Mouse (Mus musculus) hindbrain, embryonic 14.5 days (tissue): ENCODE measurements around the gene Gm10306. TPM values are rescaled to one million over a fixed set of nuclear protein-coding genes. Genes with fewer than 3 reads are reported as not detected.

Source experiments
- ATAC-seq: fragments of 200-750 bp; cut with Nextera tagmentation; 2 replicates; pipeline ENCODE4 v1.8.0; 2017; ENCODE audit warnings: moderate number of reproducible peaks, mild to moderate bottlenecking, moderate TSS enrichment, moderate library complexity; ENCODE audit not compliant: low FRiP score
- DNase-seq: peaks from one replicate; pipeline ENCODE4 v3.0.0-alpha.2; 2015; ENCODE audit warnings: low spot score
- H3K27ac ChIP-seq: fragments of 300-500 bp; sonication (generic); 2 replicates; pipeline ENCODE4 v1.5.1; 2014; ENCODE audit warnings: mild to moderate bottlenecking, moderate library complexity
- H3K27me3 ChIP-seq: fragments of 300-500 bp; sonication (generic); 2 replicates; pipeline ENCODE4 v1.6.1; 2014; ENCODE audit warnings: mild to moderate bottlenecking, low read length, mixed read lengths; ENCODE audit not compliant: control insufficient read depth, insufficient read depth
- H3K36me3 ChIP-seq: fragments of 300-500 bp; sonication (generic); replicated peaks from 2 replicates; pipeline ENCODE4 v1.6.1; 2014; ENCODE audit not compliant: control insufficient read depth, insufficient read depth
- H3K4me1 ChIP-seq: fragments of 300-500 bp; sonication (generic); replicated peaks from 2 replicates; pipeline ENCODE4 v1.6.1; 2014; ENCODE audit warnings: antibody characterized with exemption, low read length, mixed read lengths; ENCODE audit not compliant: control insufficient read depth, insufficient read depth
- H3K4me2 ChIP-seq: fragments of 300-500 bp; sonication (generic); replicated peaks from 2 replicates; pipeline ENCODE4 v1.6.1; 2014; ENCODE audit warnings: mild to moderate bottlenecking, moderate library complexity
- H3K4me3 ChIP-seq: fragments of 300-500 bp; sonication (generic); replicated peaks from 2 replicates; pipeline ENCODE4 v1.5.1; 2014; ENCODE audit warnings: mild to moderate bottlenecking, low read length
- H3K9ac ChIP-seq: fragments of 300-500 bp; sonication (generic); 2 replicates; pipeline ENCODE4 v1.6.1; 2014
- H3K9me3 ChIP-seq: fragments of 300-500 bp; sonication (generic); 2 replicates; pipeline ENCODE4 v1.6.1; 2016; ENCODE audit warnings: low read length; ENCODE audit not compliant: control insufficient read depth
- WGBS: fragments of 180-500 bp; shearing (Covaris S2); extraction: QIAGEN DNeasy Blood & Tissue Kit; methylation state at CpG from one replicate; pipeline ENCODE4 v1.1.7; 2014; 5-methylcytosine and 5-hydroxymethylcytosine counted together
- polyA plus RNA-seq: library from polyadenylated mRNA; unstranded; fragments of >200 nt; fragmentation: Nextera tagmentation; extraction: Ambion mirVana; gene quantifications from 2 replicates; pipeline ENCODE4 v1.2.1, GENCODE M21; 2014

Gm10306 gene
- polyA plus RNA-seq, 1 experiment from 2014 or later = not detected

GRCm38 (mm10) chr4:94557145-94557544 is 799 bp downstream of the Gm10306 start:
- H3K4me3 ChIP-seq = peak overlapping the region; percentile 98
- no peaks in the 10 kb centered on the region for H3K36me3 ChIP-seq
- ATAC-seq (no peak), DNase-seq (no peak)
- peak overlapping the region; percentile 90; the same call in 1 of the 2 replicates for H3K27ac ChIP-seq
- 77% methylated on average over 7 of the region's 7 CpGs for WGBS
- H3K4me1 ChIP-seq = peaks cover 12% of the 10 kb centered on the region
- no peaks in the 10 kb centered on the region for H3K9me3 ChIP-seq
- H3K9ac ChIP-seq = no peak overlapping the region
- H3K4me2 ChIP-seq = peak overlapping the region; percentile 87
- no peaks in the 10 kb centered on the region for H3K27me3 ChIP-seq

GRCm38 (mm10) chr4:94559266-94559665 is 2.9 kb downstream of the Gm10306 start:
- H3K9ac ChIP-seq = no peak overlapping the region
- H3K4me1 ChIP-seq = peaks cover 12% of the 10 kb centered on the region
- no peaks in the 10 kb centered on the region for H3K9me3 ChIP-seq
- H3K27ac ChIP-seq = no peak overlapping the region
- no peak for ATAC-seq
- DNase-seq = no peak
- H3K27me3 ChIP-seq = no peaks in the 10 kb centered on the region
- no peaks in the 10 kb centered on the region for H3K36me3 ChIP-seq
- H3K4me2 ChIP-seq = no peak overlapping the region
- H3K4me3 ChIP-seq = no peak overlapping the region
- 37% methylated on average over 2 of the region's 2 CpGs for WGBS

GRCm38 (mm10) chr4:94560316-94560715 is 4.0 kb downstream of the Gm10306 start:
- Histone ChIP-seq H3K36me3 (no peaks in the 10 kb centered on the region), H3K9ac (no peak overlapping the region), H3K4me2 (no peak overlapping the region), H3K27me3 (no peaks in the 10 kb centered on the region), H3K4me3 (no peak overlapping the region), H3K27ac (no peak overlapping the region), H3K9me3 (no peaks in the 10 kb centered on the region), H3K4me1 (peaks cover 6% of the 10 kb centered on the region)
- 79% methylated on average over 1 of the region's 1 CpGs for WGBS
- ATAC-seq (no peak), DNase-seq (no peak)

- no peak overlapping the region for H3K4me2 ChIP-seq
- DNase-seq = no peak
- ATAC-seq = no peak
- no peaks in the 10 kb centered on the region for H3K4me1 ChIP-seq
- H3K4me3 ChIP-seq = no peak overlapping the region
- 83% methylated on average over 7 of the region's 7 CpGs for WGBS
- no peak overlapping the region for H3K9ac ChIP-seq
- no peak overlapping the region for H3K27ac ChIP-seq
- no peaks in the 10 kb centered on the region for H3K27me3 ChIP-seq
- H3K36me3 ChIP-seq = no peaks in the 10 kb centered on the region
- H3K9me3 ChIP-seq = no peaks in the 10 kb centered on the region
These were observed 5.8 kb downstream of the Gm10306 start for GRCm38 (mm10) chr4:94561954-94562648.

- Histone ChIP-seq H3K4me1 (no peaks in the 10 kb centered on the region), H3K4me3 (no peak overlapping the region), H3K9me3 (no peaks in the 10 kb centered on the region), H3K4me2 (no peak overlapping the region), H3K36me3 (peaks cover 10% of the 10 kb centered on the region), H3K27me3 (no peaks in the 10 kb centered on the region), H3K27ac (no peak overlapping the region), H3K9ac (no peak overlapping the region)
- no peak for DNase-seq
- no peak for ATAC-seq
These were observed 8.0 kb downstream of the Gm10306 start for GRCm38 (mm10) chr4:94564297-94564696.

- no peak overlapping the region for H3K9ac ChIP-seq
- WGBS = 96% methylated on average over 4 of the region's 4 CpGs
- peaks cover 74% of the 10 kb centered on the region for H3K36me3 ChIP-seq
- H3K9me3 ChIP-seq = no peaks in the 10 kb centered on the region
- no peak overlapping the region for H3K4me3 ChIP-seq
- H3K27ac ChIP-seq = no peak overlapping the region
- no peaks in the 10 kb centered on the region for H3K27me3 ChIP-seq
- DNase-seq (no peak), ATAC-seq (no peak)
- no peaks in the 10 kb centered on the region for H3K4me1 ChIP-seq
- no peak overlapping the region for H3K4me2 ChIP-seq
These were observed 16.3 kb downstream of the Gm10306 start for GRCm38 (mm10) chr4:94572677-94573076.

- no peak overlapping the region for H3K4me2 ChIP-seq
- ATAC-seq = no peak
- no peaks in the 10 kb centered on the region for H3K36me3 ChIP-seq
- no peak overlapping the region for H3K4me3 ChIP-seq
- no peaks in the 10 kb centered on the region for H3K27me3 ChIP-seq
- H3K9me3 ChIP-seq = no peaks in the 10 kb centered on the region
- H3K4me1 ChIP-seq = 0 out of 2 replicates have a peak, but pooled peaks cover 4% of the 10 kb centered on the region
- no peak overlapping the region for H3K9ac ChIP-seq
- DNase-seq = no peak
- 82% methylated on average over 4 of the region's 4 CpGs for WGBS
- H3K27ac ChIP-seq = no peak overlapping the region
These were observed 35.5 kb downstream of the Gm10306 start for GRCm38 (mm10) chr4:94591765-94592381.

- DNase-seq (no peak), ATAC-seq (no peak)
- Histone ChIP-seq H3K4me1 (0 out of 2 replicates have a peak, but pooled peaks cover 4% of the 10 kb centered on the region), H3K9ac (no peak overlapping the region), H3K27ac (no peak overlapping the region), H3K36me3 (no peaks in the 10 kb centered on the region), H3K4me2 (no peak overlapping the region), H3K9me3 (no peaks in the 10 kb centered on the region), H3K27me3 (no peaks in the 10 kb centered on the region), H3K4me3 (no peak overlapping the region)
These were observed 36.4 kb downstream of the Gm10306 start for GRCm38 (mm10) chr4:94592709-94593108.

- no peaks in the 10 kb centered on the region for H3K27me3 ChIP-seq
- no peak for DNase-seq
- H3K9ac ChIP-seq = no peak overlapping the region
- H3K4me2 ChIP-seq = peak overlapping the region; percentile 92
- no peaks in the 10 kb centered on the region for H3K9me3 ChIP-seq
- 0 out of 2 replicates have a peak overlapping the region, but pooled peaks have one; percentile 100 for H3K4me3 ChIP-seq
- peaks cover 28% of the 10 kb centered on the region for H3K4me1 ChIP-seq
- H3K36me3 ChIP-seq = no peaks in the 10 kb centered on the region
- ATAC-seq = no peak
- whole genome bisulfite sequencing = 89% methylated on average over 4 of the region's 4 CpGs
- no peak overlapping the region for H3K27ac ChIP-seq
These were observed 45.0 kb downstream of the Gm10306 start for GRCm38 (mm10) chr4:94601395-94601794.
